Mouse (Mus musculus): Measurements from ENCODE around the gene Tesk2.

- no peak for TF ChIP-seq POLR2A (IDR thresholded peaks at IDR 0.05; ENCODE audit: low read depth, low read length)
- TF ChIP-seq CTCF (conservative IDR thresholded peaks at IDR 0.05 in 1 of 2, IDR thresholded peaks at IDR 0.05 in 1 of 2; ENCODE audit: low read depth in 2 of 2, low read length in 2 of 2): no peak
- no peak for TF ChIP-seq EP300 (IDR thresholded peaks at IDR 0.05; ENCODE audit: low read length)
- no peak for TF ChIP-seq MXI1 (IDR thresholded peaks at IDR 0.05; ENCODE audit: low read depth, low read length)
- no peak for TF ChIP-seq MAX (IDR thresholded peaks at IDR 0.05; ENCODE audit: low read length)
- no peak for TF ChIP-seq CHD2 (IDR thresholded peaks at IDR 0.05; ENCODE audit: low read length)
Observed at GRCm38 (mm10) chr4:116811012-116811411, 90.3 kb downstream of the Tesk2 start.
